Mouse (Mus musculus) cerebral cortex, adult 2 months (tissue): ENCODE measurements around the gene Rufy2.

Experiments used
- whole genome bisulfite sequencing: fragments of 180-500 bp; shearing (Covaris S2); methylation state at CpG from one replicate; pipeline ENCODE4 v1.1.7; 2018; 5-methylcytosine and 5-hydroxymethylcytosine counted together

The Rufy2 gene

DNA sequence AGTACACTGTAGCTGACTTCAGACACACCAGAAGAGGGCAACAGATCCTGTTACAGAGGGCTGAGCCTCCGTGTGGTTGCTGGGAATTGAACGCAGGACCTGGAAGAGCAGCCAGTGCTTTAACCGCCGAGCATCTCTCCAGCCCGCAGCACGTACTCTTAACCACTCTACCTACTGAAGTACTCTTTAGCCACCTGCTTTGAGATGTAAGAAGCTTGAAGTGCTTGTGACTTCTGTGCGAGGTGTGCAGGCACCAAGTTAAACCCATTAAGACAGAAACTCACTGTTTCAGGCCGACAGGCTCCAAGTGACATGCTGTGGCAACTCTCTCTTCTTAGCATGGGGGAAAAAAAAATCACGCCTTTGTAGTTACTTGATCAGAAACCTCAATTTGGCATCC, 34.1 kb downstream of the Rufy2 start:
- WGBS, result 83% methylated on average over 9 of the region's 9 CpGs

DNA sequence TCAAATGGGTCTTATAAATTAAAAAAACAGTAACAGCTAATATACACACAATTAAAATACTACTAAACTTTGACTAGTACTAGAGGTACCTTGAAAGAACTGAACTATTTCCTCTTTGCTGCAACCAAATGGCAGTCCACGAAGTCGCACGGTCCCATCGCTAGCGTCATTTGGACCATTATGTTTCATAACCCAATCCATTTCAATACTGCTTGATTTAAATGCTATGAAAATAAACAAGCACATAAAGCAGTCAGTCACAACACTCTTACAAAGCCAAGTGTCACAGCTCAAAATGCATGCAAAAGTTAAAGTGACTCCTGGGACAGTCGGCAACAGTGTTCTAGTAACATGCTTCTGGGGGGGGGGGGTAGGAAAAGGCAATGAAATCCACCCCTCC, 39.3 kb downstream of the Rufy2 start:
- WGBS, result 59% methylated on average over 6 of the region's 6 CpGs

DNA sequence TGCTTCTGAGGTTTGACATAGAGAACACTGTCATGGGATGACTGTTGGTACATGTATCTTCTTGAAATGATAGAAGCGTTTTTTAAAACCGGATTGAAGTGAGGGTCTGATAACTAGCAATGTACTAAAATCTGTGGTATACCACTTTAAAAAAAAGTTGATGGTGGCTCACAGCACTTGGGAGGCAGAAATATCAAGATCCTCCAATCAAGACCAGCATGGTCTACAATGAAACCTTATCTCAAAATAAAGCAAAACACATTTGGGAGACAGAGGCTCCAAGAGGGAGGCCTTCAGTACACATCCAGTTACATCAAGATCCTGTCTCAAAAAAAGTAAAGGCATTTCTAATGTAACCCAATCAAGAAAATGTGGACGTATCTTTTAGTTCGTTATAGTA, 41.7 kb downstream of the Rufy2 start:
- WGBS, result 13% methylated on average over 4 of the region's 4 CpGs

DNA sequence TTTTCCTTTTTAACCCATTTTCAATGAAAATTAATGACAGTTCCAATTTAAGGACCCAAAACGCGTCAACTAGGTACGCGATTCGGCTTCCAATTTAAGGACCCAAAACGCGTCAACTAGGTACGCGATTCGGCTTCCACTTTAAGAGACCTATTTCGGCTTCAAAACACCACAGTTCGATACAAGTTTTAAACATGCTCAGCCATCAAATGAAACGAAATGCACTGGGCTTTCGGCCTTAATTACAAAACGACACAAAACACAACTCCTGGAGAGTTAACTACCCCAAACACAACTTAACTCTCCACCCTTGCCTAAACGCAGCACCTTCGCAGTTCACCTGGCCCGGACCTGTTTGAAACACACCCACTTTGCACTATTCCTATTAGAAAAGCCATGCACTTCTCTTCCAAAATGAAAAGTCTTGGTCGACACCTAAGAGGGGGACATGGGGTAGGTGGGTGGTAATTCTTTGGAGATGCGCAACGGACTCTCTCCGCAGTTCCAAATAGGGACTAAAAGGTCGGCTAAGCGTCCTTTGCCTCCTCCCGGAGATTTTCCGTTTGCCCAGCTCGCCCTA, 42.6 kb downstream of the Rufy2 start:
- WGBS, result under 1% methylated on average over 27 of the region's 27 CpGs

DNA sequence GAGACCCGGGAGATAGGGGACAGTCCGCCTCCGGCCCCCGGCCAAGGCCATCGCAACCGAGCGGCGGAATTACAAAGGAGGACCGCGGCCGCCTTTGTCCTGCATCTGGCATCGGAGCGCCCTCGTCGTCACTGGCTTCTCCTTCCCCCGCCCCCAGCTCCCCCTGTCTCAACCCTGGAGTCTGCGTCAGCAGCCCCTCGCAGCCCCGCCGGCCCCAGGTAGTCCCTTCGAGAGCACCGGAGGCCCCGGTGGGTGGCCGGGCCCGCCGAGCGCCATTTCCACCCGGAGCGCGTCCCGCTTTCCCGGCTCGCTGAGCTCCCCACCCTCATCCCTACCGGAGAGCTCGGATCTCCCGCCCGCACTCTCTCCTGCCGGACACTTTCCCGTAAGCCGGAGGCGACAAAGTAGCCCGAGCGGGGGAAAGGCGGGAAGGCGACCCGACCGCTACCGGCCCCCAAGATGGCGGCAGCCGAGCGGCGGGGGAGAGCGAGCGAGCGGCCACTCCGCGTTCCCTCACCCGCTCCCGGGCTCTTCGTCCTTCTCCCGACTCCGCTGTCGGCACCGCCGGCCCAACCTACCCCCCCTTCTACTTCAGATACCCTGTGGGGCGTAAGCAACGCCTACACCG, 43.2 kb downstream of the Rufy2 start:
- under 1% methylated on average over 68 of the region's 68 CpGs for WGBS

DNA sequence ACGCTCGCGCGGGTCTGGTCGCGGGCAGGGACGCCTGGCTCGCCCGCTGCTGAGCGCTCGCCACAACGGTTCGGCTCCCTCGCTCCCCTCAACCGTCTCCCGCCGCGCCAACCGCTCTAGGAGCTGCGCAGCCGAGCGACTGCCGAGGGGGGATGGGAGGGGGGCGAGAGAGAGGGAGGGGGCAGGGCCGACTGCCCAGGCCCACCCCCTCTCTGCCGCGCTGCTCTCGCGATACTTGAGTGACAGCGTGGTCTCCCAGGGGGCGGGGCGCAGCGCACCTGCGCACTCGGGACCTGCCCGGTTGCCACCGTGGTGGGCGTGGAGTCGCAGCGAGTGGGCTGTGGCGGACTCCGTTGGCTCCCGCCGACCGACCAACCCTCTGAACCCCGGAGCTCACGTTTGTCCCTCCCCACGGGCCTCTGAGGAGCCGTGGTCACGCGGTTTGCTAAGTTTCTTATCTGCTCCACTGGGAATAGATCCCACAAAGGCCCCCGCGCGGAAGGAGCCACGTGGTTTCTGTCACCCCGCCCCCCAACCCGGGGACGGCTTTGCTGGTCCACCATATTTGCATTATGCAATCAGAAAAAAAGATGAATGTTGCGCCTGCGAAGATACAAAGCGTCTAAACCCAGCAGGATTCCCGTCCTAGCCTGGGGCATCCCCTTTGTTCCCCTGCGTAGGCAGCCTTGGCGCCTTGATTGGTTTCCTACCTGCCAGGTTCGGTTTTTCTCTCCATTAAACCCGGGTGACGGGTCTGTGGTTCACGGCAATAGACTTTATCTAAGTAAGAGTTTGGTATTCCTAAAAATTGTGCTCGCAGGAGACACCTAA, 43.9 kb downstream of the Rufy2 start, which contains the start of the genes Hnrnph3 and Pbld2:
Hnrnph3 (minus strand) TSS at position 469 of the 831 bp plus-strand sequence.
Pbld2 (plus strand) TSS at position 567 of the 831 bp plus-strand sequence.
- under 1% methylated on average over 69 of the region's 69 CpGs for WGBS

DNA sequence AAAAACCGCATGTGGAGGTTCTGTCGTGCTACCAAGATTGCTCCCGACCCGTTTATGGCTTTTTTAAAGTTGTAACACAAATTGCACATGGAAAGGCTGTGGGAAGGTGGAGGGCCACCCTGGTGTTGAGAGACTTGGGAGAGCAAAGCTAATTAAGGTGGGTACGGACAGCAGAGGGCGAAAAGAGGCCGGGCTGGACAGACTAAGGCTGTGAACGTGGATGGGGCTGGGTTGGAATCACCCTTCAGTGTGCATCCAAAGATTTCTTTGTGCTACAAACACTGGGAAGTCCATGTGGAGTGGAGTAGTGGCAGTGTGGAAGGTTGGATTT, 44.5 kb downstream of the Rufy2 start:
- WGBS, result under 1% methylated on average over 8 of the region's 8 CpGs

DNA sequence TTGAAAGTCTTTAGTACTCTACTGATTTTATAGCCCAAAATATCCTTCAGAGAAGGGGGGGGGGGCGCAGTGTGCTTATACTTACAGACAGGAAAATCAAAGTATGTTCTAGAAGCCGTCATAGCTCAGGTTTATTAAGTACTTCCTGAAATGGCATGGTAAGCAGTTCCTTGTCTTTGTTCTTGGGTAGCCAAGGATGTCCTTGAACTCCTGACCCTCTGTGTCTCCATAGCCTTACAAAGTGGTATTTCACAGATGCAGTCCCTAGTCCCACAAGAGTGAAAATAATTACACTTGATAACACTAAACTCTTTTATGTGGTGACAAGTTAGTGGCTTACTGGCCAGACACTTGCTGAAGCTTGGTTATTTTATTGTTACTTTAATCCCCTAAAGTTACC, 45.0 kb downstream of the Rufy2 start:
- 27% methylated on average over 2 of the region's 2 CpGs for WGBS

DNA sequence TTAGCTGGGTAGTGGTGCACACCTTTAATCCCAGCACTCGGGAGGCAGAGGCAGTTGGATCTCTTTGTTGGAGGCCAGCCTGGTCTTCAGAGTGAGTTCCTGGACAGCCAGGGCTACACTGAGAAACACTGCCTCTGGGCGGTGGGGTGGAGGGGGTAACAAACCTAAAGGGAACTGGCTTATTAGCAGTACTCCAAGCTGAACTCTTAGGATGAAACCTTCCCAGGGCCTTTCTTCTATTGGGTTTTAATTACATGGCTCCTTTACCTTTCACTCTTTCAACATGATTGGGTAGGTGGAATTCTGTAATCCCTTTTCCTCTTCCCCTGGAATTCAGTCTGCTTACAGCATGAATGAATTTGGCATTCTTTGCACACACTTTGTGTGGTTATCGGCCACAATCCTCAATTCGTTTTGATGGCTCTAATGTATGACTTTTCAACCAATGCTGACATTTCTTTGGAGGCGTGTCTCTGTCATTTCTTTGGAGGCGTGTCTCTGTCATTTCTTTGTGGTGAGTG, 45.5 kb downstream of the Rufy2 start:
- 48% methylated on average over 6 of the region's 6 CpGs for WGBS

DNA sequence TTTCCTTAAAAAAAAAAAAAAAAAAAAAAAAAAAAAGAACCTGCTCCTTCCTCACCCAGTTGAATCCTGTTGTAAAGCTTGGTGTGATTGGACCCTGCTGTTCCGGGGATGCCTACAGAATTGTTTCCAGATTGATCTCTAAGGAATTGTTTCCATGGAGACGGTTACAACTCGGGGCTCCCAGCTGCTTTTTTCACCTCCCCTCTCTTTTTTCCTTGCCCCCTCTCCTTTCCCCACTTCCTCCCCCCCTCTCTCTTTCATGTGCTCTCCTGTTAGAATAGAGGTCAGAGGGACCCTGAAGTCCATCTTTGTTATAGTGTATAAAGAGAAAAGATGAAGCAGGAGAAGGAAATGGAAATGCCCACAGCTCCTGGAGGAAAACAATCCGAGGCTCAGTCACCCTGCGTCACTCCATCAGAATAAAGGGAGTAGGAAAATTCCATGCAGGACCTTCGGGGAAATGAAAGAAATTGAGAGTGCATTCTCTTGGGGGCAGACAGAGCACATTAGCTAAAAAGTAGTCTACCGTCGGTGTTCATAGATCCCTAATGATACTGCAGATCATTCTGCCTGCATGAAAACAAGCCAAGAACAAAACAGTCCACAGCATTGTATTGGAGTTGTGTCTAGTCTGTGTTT, 46.3 kb downstream of the Rufy2 start:
- WGBS, result 15% methylated on average over 8 of the region's 8 CpGs

DNA sequence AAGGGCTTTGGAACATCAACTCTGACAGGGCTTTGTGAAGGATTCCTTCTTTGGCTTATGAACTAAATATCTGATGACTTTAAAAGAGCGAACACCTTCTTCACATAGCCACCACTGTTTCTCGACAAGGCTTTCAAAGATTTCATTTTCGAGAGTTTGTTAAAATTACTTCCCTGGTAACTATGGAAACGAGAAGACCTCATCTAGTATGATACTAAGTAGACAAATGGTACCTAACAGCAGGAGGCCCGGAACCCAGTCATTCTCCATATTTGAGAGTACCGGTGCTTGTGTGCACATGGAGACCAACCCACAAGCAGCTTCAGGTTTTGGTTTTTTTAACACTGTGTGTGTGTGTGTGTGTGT, 46.8 kb downstream of the Rufy2 start:
- 36% methylated on average over 6 of the region's 6 CpGs for WGBS

DNA sequence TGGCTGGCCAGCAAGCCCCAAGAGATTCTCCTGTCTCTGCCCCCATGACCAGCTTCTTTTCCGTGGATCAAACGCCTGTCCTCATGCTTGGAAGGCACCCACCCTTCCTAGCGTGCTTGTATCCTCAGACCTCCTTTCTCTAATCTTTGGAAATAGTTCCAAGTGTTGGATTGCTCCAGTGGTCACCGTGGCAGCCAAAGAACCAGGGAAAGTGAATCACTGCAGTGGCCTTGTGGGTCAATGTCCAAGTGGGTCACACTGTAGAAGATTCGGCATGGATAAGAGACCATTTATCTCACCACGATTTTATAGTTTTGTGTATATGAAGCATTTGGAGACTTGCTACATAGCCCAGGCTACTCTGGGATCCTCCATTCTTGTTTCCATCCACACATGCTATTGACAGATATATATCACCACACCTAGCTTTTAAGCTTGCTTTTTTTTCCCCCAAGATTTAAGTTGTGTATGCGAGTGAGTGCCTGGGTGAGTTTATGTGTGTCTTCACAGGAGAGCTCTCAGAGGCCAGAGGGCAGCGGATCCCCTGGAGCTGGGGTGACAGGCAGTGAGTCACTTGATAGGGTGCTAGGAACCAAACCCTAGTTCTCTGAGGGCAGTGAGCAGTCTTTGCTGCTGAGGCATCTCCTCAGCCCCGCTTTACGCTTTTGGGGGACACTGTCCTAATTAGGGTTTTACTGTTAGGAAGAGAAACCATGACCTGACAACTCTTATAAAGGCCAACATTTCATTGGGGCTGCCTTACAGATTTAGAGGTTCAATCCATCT, 47.5 kb downstream of the Rufy2 start:
- WGBS, result 92% methylated on average over 10 of the region's 10 CpGs

DNA sequence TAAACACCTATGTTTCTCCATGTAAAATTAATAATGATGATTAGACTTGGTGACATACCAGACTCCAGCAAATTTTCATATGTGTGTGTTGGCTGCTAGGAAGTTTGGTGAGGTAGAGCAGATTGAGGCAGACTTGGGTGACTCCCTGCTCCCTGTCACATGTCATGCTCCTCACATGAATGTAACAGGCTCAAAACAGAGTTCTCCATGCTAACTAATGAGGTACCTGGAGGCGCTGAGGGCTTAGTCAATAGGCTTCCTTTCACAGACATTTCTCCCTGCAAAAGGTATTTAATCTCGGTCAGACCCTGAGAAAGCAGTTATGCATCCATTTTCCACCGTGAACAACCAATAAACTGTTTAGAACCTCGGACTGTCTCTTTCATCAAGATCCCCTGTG, 48.4 kb downstream of the Rufy2 start:
- WGBS, result 63% methylated on average over 4 of the region's 4 CpGs

DNA sequence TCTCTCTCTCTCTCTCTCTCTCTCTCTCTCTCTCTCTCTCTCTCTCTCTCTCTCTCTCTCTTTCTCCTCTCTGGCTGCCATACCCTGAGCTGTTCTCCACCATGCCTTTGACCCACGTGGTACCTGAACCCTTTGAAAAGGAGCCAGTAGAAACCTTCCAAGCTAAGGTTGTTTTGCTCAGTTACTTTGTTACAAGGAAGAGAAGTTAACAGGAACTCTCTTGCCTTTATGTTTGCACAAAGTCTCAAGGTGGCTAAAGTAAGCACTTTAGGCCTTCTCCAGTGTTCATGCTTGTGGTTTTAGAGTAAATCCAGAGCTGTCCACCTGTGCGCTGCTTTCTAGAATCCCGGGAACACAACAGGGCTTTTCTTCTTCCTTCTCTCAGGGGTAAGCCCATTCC, 52.2 kb downstream of the Rufy2 start:
- WGBS, result 81% methylated on average over 3 of the region's 3 CpGs

DNA sequence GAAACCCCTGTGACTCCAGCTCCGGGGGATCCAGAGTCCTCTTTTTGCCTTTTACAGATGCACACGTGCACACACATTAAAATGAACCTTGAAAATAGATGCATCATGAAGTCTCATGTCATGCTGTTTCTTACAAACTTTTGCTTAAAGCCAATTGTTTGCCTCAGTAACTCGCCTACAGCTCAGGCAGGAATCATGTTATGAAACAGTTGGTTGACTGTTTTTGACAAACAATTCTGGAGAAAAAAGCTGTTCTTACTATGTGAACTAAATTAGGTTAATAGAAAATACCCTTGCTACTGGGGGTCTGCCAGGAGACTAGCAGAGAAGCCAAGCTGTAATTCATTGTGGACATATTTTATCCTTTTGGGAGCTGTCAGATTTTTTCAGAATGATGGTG, 52.9 kb downstream of the Rufy2 start:
- WGBS, result 65% methylated on average over 3 of the region's 3 CpGs

DNA sequence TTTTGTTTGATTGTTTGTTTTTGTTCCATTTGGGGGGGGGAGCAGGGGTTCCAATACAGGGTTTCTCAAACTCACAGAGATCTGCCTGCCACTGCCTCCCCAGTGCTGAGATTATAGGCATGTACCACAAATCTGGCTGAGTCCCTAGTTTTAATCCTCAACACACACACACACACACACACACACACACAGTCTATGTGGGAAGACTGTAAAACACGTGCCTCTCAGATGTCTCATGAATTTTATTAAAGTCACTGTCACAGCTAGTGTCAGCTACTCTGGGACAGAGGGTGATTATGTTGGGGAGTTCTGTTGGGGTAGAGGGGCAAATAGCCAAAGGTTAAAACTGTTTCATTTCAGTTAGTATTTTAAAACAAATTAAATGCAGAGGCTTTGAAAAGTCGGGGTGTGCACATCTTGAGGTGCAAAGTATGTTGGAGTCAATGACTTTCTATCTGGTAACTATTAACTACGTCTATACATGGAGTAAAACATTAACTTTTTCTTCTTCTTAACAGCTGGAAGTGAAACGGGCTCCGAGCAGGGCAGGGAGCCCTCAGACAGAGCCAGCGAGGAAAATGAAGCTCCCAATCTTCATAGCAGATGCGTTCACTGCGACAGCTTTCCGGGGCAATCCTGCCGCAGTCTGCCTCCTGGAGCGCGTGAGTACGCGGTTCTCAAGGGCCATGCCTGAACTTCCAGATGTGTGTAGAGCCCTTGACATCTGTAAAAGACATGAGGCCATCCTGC, 58.7 kb downstream of the Rufy2 start:
- WGBS, result 83% methylated on average over 14 of the region's 14 CpGs

DNA sequence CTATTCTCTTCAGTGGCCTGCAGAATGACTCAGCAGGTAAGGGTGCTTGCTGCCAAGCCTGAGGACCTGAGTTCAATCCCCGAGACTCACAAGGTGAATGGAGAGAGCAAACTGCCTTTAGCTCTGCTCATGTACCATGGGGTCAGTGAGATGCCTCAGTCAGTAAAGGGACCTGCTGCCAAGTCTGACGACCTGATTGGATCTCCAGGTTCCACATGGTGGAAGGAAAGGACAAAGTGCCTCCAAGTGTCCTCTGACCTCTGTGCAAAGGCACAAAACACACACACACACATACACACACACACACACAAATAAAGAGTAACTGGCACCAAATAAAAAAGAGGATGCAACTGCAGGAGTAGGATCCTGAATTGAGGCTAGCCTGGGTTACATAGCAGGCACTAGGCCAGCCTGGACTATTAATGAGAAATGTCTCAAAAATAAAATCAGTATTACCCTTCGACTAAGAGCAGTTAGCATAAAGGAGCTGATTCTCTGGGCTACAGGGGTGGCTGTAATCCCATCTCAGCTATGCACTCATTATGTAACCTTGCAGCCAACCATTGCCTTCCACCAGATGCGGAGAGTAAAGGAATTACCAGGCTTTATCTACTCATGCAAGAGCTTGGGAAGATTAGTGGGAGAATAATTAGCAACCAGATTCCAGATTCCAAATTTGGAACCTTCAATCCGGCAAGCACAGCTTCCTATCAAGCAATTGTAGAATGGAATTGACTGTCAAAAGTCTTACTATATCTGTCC, 60.0 kb downstream of the Rufy2 start:
- WGBS, result 59% methylated on average over 5 of the region's 5 CpGs

DNA sequence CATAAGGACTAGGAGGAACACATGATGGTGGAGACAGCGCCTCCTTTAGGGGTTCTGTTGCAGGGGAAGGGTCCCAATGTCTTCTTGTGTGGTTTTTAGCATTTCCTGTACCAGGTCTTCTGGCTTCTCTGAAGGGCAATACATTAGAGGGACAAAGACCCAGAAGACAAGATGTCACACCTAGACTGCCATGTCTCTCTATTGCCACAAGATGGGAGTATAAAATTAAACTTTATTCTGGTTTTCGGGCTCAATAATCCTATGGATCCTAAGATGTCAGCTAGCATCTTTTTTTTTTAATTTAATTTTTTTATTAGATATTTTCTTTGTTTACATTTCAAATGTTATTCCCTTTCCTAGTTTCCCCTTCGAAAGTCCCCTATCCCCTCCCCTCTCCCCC, 63.1 kb downstream of the Rufy2 start:
- 63% methylated on average over 3 of the region's 3 CpGs for WGBS

DNA sequence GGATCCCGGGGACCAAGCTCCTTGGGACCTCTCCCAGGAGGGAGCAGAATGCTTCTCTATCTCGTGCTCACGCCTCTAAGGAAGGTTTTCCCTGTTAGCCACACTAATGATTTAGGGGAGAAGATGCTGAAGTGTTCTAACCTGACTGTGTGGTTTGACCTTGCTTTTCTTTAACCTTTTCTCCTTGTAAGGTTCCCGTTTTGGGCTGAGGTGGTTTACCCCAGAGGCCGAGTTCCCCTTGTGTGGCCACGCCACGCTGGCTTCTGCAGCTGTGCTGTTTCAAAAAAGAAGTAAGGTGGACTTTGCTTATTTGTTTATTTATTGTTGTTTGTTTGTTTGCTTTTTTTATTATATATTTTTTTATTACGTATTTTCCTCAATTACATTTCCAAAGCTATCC, 67.7 kb downstream of the Rufy2 start:
- 92% methylated on average over 8 of the region's 8 CpGs for WGBS

DNA sequence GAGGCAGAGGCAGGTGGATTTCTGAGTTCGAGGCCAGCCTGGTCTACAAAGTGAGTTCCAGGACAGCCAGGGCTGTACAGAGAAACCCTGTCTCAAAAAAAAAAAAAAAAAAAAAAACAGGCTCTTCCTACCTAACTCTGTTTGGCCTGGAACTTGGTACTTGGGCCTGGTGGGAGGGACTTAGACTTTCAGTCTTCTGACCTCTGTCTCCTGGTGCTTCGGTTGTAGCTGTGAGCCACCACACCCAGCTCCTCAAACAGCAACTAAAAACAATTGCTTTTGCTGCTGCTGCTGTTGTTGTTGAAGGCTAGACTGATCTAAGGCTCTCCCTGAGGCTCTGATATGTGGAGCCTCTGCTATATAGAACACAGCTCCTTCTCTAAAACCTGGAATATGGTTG, 69.1 kb downstream of the Rufy2 start:
- WGBS, result 95% methylated on average over 2 of the region's 2 CpGs
